Mouse (Mus musculus) intestine, postnatal 0 days (tissue): ENCODE measurements around the gene Sgtb. TPM values are rescaled to one million over a fixed set of nuclear protein-coding genes. Genes with fewer than 3 reads are reported as not detected.

Experiments
- ATAC-seq: fragments of 200-750 bp; cut with Nextera tagmentation; 2 replicates; pipeline ENCODE4 v1.8.0; 2017; ENCODE audit warnings: mild to moderate bottlenecking, moderate TSS enrichment, moderate library complexity
- H3K27ac ChIP-seq: fragments of 300-500 bp; sonication (generic); 2 replicates; pipeline ENCODE4 v1.5.1; 2014; ENCODE audit warnings: mild to moderate bottlenecking, low read depth, low read length, moderate library complexity
- H3K27me3 ChIP-seq: fragments of 300-500 bp; sonication (generic); replicated peaks from 2 replicates; pipeline ENCODE4 v1.6.1; 2014; ENCODE audit warnings: low read length, mixed read lengths; ENCODE audit not compliant: control insufficient read depth, insufficient read depth
- H3K36me3 ChIP-seq: fragments of 300-500 bp; sonication (generic); 2 replicates; pipeline ENCODE4 v1.6.1; 2014; ENCODE audit warnings: mild to moderate bottlenecking, moderate library complexity; ENCODE audit not compliant: control insufficient read depth, insufficient read depth
- H3K4me1 ChIP-seq: fragments of 300-500 bp; sonication (generic); replicated peaks from 2 replicates; pipeline ENCODE4 v1.6.1; 2014; ENCODE audit warnings: antibody characterized with exemption, low read length, mixed read lengths; ENCODE audit not compliant: control insufficient read depth, insufficient read depth
- H3K4me2 ChIP-seq: fragments of 300-500 bp; sonication (generic); replicated peaks from 2 replicates; pipeline ENCODE4 v1.6.1; 2014; ENCODE audit warnings: low read depth, mild to moderate bottlenecking, moderate library complexity
- H3K4me3 ChIP-seq: fragments of 300-500 bp; sonication (generic); 2 replicates; pipeline ENCODE4 v1.5.1; 2014; ENCODE audit warnings: low read depth, low read length
- H3K9ac ChIP-seq: fragments of 300-500 bp; sonication (generic); 2 replicates; pipeline ENCODE4 v1.6.1; 2014; ENCODE audit warnings: mild to moderate bottlenecking, low read depth, low read length
- H3K9me3 ChIP-seq: fragments of 300-500 bp; sonication (generic); 2 replicates; pipeline ENCODE4 v1.6.1; 2016; ENCODE audit warnings: mixed run types; ENCODE audit not compliant: control insufficient read depth
- CTCF ChIP-seq: sonication (generic); IDR thresholded peaks from 2 replicates; pipeline ENCODE4 v1.5.1; 2016; ENCODE audit warnings: low read depth, mild to moderate bottlenecking, control low read depth, antibody characterized with exemption, moderate library complexity
- WGBS: fragments of 180-500 bp; shearing (Covaris S2); extraction: QIAGEN DNeasy Blood & Tissue Kit; methylation state at CpG from one replicate; pipeline ENCODE4 v1.1.7; 2014; 5-methylcytosine and 5-hydroxymethylcytosine counted together
- polyA plus RNA-seq: library from polyadenylated mRNA; unstranded; fragments of >200 nt; fragmentation: Nextera tagmentation; extraction: Ambion mirVana; gene quantifications from 2 replicates; pipeline ENCODE4 v1.2.1, GENCODE M21; 2015

The Sgtb gene
- polyA plus RNA-seq, 1 experiment from 2014 or later, result 1.5 TPM

DNA sequence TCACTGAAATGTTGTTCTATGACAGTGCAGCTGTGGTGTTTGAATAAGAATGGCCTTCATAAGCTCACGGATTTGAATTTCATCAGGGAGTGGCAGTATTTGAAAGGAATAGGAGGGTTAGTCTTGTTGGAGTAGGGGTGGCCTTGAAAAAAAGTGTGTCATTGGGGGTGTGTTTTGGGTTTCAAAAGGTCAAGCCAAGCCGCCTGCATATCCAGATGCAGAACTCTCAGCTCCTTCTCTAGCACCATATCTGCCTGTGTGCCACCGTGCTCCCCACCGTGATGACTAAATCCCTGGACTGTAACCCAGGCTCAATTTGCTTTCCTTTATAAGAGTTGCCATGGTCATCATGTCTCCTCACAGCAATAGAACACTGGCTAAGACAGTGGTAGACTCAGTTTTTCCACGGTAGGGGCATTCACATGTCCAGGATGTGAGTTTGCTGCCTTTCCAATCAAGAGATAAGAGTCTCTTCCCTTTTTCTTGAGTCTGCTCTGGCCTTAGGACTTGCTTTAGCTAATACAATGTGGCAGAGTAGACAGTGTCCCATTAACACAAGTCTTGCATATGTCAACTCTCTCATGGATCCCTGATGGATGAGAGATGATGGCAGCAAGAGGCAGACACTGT is 7.8 kb upstream of the Sgtb start:
- no peak overlapping the region for H3K9ac ChIP-seq
- H3K36me3 ChIP-seq, result no peaks in the 10 kb centered on the region
- no peak overlapping the region for H3K4me2 ChIP-seq
- no peak overlapping the region for H3K4me3 ChIP-seq
- H3K27ac ChIP-seq, result no peak overlapping the region
- H3K4me1 ChIP-seq, result no peaks in the 10 kb centered on the region
- no peaks in the 10 kb centered on the region for H3K9me3 ChIP-seq
- ATAC-seq, result no peak
- 87% methylated on average over 5 of the region's 5 CpGs for WGBS
- H3K27me3 ChIP-seq, result no peaks in the 10 kb centered on the region
- TF ChIP-seq CTCF, result no peak

DNA sequence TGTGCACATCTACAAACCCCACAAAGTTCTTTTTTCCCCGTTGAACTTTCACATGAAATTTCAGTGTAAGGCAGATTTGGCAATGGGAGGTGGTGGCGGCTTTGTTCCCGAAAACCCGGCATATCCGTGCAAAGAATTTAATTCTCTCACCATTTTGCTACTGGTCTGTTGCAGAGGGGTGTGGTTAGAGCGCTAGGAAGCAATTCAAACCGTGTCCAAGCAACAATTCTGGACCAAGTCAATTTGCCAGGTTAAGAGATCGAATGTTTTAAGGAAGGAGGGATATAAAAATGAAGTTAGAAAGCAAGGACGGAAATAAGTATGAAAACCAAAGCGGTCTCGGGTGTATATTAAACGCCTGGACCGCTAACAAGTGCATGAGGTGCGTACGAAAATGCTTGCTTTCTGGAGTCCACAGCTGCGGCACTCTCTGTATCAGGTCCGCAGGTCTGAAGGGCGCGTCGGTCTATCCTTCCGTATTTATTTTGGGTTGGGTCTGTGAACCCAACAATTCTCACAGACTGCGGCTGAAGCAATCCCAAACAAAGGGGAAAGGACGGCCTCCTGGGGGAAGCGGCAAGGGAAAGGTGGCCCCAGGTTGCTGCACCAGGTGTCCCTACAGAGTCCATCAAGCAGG is 772 bp upstream of the Sgtb start:
- ATAC-seq, result no peak; the same call in 1 of the 2 replicates
- WGBS, result under 1% methylated on average over 24 of the region's 24 CpGs
- H3K27me3 ChIP-seq, result no peaks in the 10 kb centered on the region
- TF ChIP-seq CTCF, result no peak
- peak overlapping the region; percentile 62 for H3K9ac ChIP-seq
- H3K36me3 ChIP-seq, result no peaks in the 10 kb centered on the region
- H3K4me2 ChIP-seq, result peak overlapping the region; percentile 92
- peak overlapping the region; percentile 82 for H3K27ac ChIP-seq
- peak overlapping the region; percentile 70 for H3K4me3 ChIP-seq
- H3K9me3 ChIP-seq, result no peaks in the 10 kb centered on the region
- H3K4me1 ChIP-seq, result no peaks in the 10 kb centered on the region

DNA sequence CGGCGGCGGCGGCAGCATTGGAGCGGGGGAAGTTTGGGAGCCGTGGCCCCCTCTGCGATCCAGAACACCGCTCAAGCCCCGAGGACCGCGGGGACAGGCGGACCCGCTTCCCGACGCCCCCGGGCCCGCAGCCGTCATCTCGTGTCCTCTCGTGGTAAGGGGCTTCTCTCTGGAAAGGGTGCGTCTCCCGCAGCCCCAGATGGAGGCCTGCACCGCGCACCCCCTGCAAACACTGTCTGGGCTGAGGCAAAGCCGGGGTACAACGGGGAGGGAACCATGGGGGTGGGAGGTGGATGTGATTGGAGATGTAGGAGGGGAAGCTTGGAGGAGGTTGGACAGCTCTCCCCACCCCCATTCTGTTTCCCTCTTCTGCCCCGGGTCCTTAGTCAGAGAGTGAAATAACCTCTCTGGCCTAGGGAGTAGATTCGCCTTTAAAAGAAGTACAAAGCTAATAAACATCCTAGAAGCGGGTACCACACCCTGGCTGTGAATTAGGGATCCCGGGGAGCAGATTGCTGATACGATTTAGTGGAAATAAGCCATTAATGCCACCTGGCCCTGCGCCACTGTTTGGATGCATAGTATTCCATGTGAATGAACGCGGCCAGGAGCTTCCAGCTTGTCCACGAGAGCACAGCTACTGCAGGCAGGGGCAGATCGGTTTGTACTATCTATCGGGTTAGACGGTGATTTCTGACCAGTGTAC is 428 bp downstream of the Sgtb start:
- Histone ChIP-seq H3K4me2 (peak overlapping the region; percentile 92), H3K9ac (peak overlapping the region; percentile 62), H3K36me3 (no peaks in the 10 kb centered on the region), H3K9me3 (no peaks in the 10 kb centered on the region), H3K27ac (peak overlapping the region; percentile 21; the same call in 1 of the 2 replicates), H3K27me3 (no peaks in the 10 kb centered on the region), H3K4me3 (peak overlapping the region; percentile 70), H3K4me1 (no peaks in the 10 kb centered on the region)
- ATAC-seq, result peak; percentile 46
- 2% methylated on average over 38 of the region's 38 CpGs for WGBS
- TF ChIP-seq CTCF, result no peak

DNA sequence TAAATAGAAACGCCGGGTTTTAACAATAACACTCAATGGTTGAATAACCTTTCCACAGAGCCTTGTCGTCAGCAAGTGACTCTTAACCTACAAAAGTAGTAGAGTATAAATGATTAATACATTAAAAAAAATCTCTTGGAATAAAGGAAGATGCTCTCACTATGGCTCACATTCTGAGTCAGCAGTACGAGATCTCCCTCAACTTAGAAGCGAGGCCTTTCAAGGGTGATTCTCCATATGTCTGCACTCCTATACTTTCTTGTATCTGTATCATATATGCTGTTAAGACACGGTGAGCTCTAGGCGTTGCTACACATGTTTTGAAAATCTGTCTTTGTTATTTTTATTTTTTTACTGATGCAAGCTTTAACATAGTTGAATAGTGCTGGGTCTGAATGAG is 985 bp downstream of the Sgtb start:
- 40% methylated on average over 7 of the region's 7 CpGs for WGBS
- TF ChIP-seq CTCF, result no peak
- H3K27ac ChIP-seq, result 0 out of 2 replicates have a peak overlapping the region, but pooled peaks have one; percentile 21
- no peaks in the 10 kb centered on the region for H3K4me1 ChIP-seq
- no peak for ATAC-seq
- H3K4me2 ChIP-seq, result peak overlapping the region; percentile 92
- peak overlapping the region; percentile 70 for H3K4me3 ChIP-seq
- H3K36me3 ChIP-seq, result no peaks in the 10 kb centered on the region
- no peaks in the 10 kb centered on the region for H3K27me3 ChIP-seq
- H3K9ac ChIP-seq, result peak overlapping the region; percentile 62; the same call in 1 of the 2 replicates
- H3K9me3 ChIP-seq, result no peaks in the 10 kb centered on the region

DNA sequence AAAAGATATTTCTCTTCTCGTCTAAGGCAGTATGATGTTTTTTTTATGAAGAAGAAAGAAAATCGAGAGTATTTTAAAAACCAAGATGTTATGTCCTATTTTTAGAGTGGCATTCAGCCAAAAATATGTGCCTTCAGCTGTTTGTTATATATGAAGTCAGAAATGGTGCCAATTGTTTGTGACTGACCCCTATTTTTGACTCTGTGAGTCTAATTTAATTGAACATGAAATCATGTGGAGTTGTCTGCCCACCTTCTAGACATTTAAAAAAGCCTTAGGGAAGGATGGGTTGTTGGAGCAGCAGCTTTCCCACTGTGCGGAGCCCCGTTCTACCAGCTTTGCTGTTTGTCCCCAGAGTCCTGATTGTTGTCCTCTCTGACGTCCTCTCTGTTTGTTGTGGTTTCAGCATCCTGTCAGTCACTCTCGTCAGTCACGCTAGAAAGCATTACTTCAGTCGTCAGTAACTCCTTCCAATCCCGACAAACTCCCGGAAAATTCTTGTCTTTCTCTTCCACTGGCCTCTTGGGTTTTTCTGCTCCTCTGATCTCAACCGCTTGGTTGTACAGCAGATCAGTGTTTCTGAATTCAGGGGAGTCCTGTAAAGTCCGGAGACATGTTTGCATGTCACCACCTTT is 2.8 kb downstream of the Sgtb start:
- H3K27ac ChIP-seq, result no peak overlapping the region
- H3K36me3 ChIP-seq, result no peaks in the 10 kb centered on the region
- H3K9ac ChIP-seq, result no peak overlapping the region
- H3K4me2 ChIP-seq, result no peak overlapping the region
- WGBS, result 73% methylated on average over 12 of the region's 12 CpGs
- no peak for TF ChIP-seq CTCF
- no peak for ATAC-seq
- H3K9me3 ChIP-seq, result no peaks in the 10 kb centered on the region
- no peaks in the 10 kb centered on the region for H3K4me1 ChIP-seq
- H3K4me3 ChIP-seq, result no peak overlapping the region
- H3K27me3 ChIP-seq, result no peaks in the 10 kb centered on the region

DNA sequence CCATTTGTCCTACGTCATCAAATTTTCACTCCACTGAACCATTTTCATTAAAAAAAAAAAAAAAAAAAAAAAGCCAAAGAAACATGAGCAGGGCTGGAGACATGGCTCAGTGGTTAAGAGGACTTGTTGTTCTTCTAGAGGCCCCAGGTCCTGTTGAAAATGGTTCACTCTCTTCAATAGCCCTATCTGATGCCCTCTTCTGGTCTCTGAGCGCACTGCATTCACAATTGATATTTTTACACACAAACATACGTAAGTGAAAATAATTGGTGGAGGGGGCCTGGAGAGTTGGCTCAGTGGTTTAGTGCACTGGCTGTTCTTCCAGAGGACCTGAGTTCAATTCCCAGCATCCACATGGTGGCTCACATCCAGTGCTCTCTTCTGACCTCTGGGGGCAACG is 4.2 kb downstream of the Sgtb start:
- ATAC-seq, result no peak
- H3K4me2 ChIP-seq, result no peak overlapping the region
- 96% methylated on average over 4 of the region's 4 CpGs for WGBS
- H3K9ac ChIP-seq, result no peak overlapping the region
- no peak overlapping the region for H3K27ac ChIP-seq
- no peaks in the 10 kb centered on the region for H3K9me3 ChIP-seq
- no peak overlapping the region for H3K4me3 ChIP-seq
- TF ChIP-seq CTCF, result peak; percentile 39; the same call in 1 of the 2 replicates
- H3K27me3 ChIP-seq, result no peaks in the 10 kb centered on the region
- no peaks in the 10 kb centered on the region for H3K4me1 ChIP-seq
- H3K36me3 ChIP-seq, result no peaks in the 10 kb centered on the region
